In genomic region chr16:23497440-23497839, GRCm38 (mm10) we compare ENCODE assay signal across 8 mouse cellular contexts. TPM values are rescaled to one million over a fixed set of nuclear protein-coding genes. Genes with fewer than 3 reads are reported as not detected.
DNase-seq lines count a peak whose midpoint lies in the region; ATAC-seq and TF ChIP-seq lines count a peak whose summit lies in the region.

No protein-coding gene starts in this region.

- no peak overlapping the region for H3K9ac ChIP-seq in liver, embryonic 13.5 days

- no peak for DNase-seq in gastrocnemius, adult 2 months
- DNase-seq in gastrocnemius, postnatal 14 days, result no peak
- DNase-seq in 3134 (ENCODE audit: extremely low read depth, insufficient read length, low spot score), result peak; percentile 36
- DNase-seq in heart, adult 8-10 months (ENCODE audit: low spot score), result peak; percentile 42
- no peak for DNase-seq in liver, embryonic 13.5 days
- no peak for DNase-seq in frontal cortex, adult 2 months (ENCODE audit: extremely low spot score in 1 of 2, low spot score in 1 of 2)
- no peak for DNase-seq in left cerebral cortex, postnatal 36 days (ENCODE audit: low spot score in 2 of 2)
- DNase-seq in right cerebral cortex, adult 18-20 months, result no peak

- intact Hi-C loops in gastrocnemius, adult 2 months (cut with DNase I), result no loop called here
- intact Hi-C loops in gastrocnemius, postnatal 14 days (cut with DNase I; ENCODE audit: low total_unique reads), result no loop called here
- intact Hi-C loops in left cerebral cortex, postnatal 36 days (cut with DNase I), result no loop called here

- ATAC-seq in liver, embryonic 13.5 days (ENCODE audit: low read depth), result no peak

- H3K9me3 ChIP-seq in liver, embryonic 13.5 days (replicated peaks), result no peaks in the 10 kb centered on the region

- peaks cover 67% of the 10 kb centered on the region for H3K4me1 ChIP-seq in liver, embryonic 13.5 days (replicated peaks)

- H3K4me3 ChIP-seq in gastrocnemius, adult 2 months, result no peak overlapping the region
- no peak overlapping the region for H3K4me3 ChIP-seq in liver, embryonic 13.5 days (replicated peaks)

- no peaks in the 10 kb centered on the region for H3K27me3 ChIP-seq in liver, embryonic 13.5 days

- H3K27ac ChIP-seq in gastrocnemius, adult 2 months, result peak overlapping the region; percentile 88; the same call in 1 of the 2 replicates
- peak overlapping the region; percentile 14; the same call in 1 of the 2 replicates for H3K27ac ChIP-seq in liver, embryonic 13.5 days

- H3K4me2 ChIP-seq in liver, embryonic 13.5 days, result no peak overlapping the region

- 31% methylated on average over 3 of the region's 3 CpGs for WGBS in liver, embryonic 13.5 days (ENCODE audit: insufficient replicate concordance)

- H3K36me3 ChIP-seq in liver, embryonic 13.5 days, result 0 out of 2 replicates have a peak, but pooled peaks cover 3% of the 10 kb centered on the region

- TF ChIP-seq CTCF in gastrocnemius, adult 2 months (IDR thresholded peaks at IDR 0.05), result no peak

RNA-seq across cellular contexts. Expression of gene Rtp4, which starts 22.7 kb away (rescaled TPM):
- total RNA-seq in gastrocnemius, adult 2 months (2021), result 1 to 10 TPM in 1 of 2 experiments, under 1 TPM in 1; 0.79 to 1.8 TPM
- 1 to 10 TPM in 1 of 2 experiments, under 1 TPM in 1; 0.75 to 1.3 TPM for total RNA-seq in gastrocnemius, postnatal 14 days (2021)
- total RNA-seq in heart, adult 8-10 months (2022), result 1 to 10 TPM; 2.3 to 4.4 (median 3.6) TPM
- polyA plus RNA-seq in liver, embryonic 13.5 days (2015; fragmentation: Nextera tagmentation; extraction: Ambion mirVana), result 6.5 and 6.7 TPM in 2 replicates
- 9.2 and 9.7 TPM in 2 replicates for polyA plus RNA-seq in frontal cortex, adult 2 months (2012; rRNA removed)
- 1 to 10 TPM; 1.9 TPM for total RNA-seq in left cerebral cortex, postnatal 36 days (2021)

RNA-seq across cellular contexts. Expression of gene Masp1, which starts 23.2 kb away (rescaled TPM):
- 10 to 100 TPM in 1 of 2 experiments, 1 to 10 TPM in 1; 7.7 to 18.7 TPM for total RNA-seq in gastrocnemius, adult 2 months (2021)
- 10 to 100 TPM; 14.7 to 17.3 TPM for total RNA-seq in gastrocnemius, postnatal 14 days (2021)
- total RNA-seq in heart, adult 8-10 months (2022), result 10 to 100 TPM; 14.5 to 24.1 (median 18.5) TPM
- 14.3 and 17.8 TPM in 2 replicates for polyA plus RNA-seq in liver, embryonic 13.5 days (2015; fragmentation: Nextera tagmentation; extraction: Ambion mirVana)
- 15.4 and 16.6 TPM in 2 replicates for polyA plus RNA-seq in frontal cortex, adult 2 months (2012; rRNA removed)
- total RNA-seq in left cerebral cortex, postnatal 36 days (2021), result 10 to 100 TPM; 14.2 to 16.9 TPM

Comparison
In these comparisons a context has a peak if more than half of its experiments do, and no peak if none do; other contexts are left out.
1. DNase-seq: peak in 3134 (single experiment) and heart, adult 8-10 months (single experiment); none in gastrocnemius, adult 2 months (single experiment), gastrocnemius, postnatal 14 days (single experiment), liver, embryonic 13.5 days (single experiment), frontal cortex, adult 2 months (0 of 2), left cerebral cortex, postnatal 36 days (0 of 2) and right cerebral cortex, adult 18-20 months (single experiment).